Mouse (Mus musculus) retina, postnatal 7 days (tissue): ENCODE measurements around the gene Ttc34.

Source experiments
- DNase-seq: peaks from one replicate; pipeline ENCODE4 v3.0.0-alpha.2; 2012; ENCODE audit warnings: low read depth, low spot score

Gene Ttc34

DNA sequence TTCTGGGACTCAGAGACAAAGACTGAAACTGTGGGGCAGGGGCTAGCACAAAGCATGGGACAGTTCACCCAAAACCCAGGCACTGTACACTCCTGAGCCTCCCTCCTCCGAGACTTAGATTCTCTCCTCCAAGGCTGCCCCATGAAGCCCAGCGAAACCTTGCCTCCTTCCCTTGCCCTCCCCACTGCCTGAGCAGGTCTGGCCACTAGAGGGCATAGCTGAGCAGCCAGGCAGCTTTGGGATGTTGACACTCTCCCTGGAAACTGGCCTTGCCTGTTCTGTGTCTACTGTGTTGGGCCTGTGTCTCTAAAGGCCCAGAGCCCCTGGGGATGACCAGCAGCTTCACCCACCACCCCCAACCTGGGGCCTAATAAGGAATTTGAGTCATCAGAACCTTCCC, at the start of gene Ttc34:
Ttc34 (plus strand) TSS at position 290 of the 400 bp plus-strand sequence.
- no peak for DNase-seq

DNA sequence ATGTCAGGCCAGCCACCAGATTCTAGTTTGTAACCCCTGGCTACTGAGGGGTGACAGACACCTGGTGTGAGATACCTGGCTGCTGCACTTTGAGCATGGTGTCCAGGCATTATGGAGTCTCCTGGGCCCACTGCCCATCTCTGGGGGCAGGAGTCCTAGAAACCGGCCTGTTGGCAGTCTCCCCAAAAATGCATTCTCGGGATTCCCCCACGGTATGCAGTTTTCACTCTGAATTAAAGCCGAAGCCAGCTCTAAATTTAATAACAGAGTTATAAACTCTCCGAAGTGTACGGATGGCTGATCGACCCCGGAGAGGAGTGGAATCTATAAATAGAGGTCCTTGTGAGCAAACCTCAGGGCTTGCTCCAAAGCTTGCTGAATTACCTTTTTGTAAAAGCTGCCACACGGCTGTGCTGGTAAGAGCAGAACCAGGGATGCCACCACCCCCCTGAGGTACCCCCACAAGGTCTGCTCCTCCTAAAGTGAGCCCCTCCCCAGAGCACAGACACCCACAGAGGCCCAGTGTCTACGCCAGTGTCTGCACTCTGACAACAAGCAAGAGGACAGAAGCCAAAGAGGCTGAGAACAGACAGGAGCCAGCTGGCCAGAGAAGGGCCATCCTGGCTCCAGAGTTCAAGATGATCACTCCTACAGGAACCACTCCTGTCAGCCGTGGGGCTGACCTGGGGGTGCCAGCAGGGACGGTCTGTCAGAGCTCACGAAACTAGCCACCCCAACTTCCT, 49.1 kb upstream of the Ttc34 start:
- no peak for DNase-seq

DNA sequence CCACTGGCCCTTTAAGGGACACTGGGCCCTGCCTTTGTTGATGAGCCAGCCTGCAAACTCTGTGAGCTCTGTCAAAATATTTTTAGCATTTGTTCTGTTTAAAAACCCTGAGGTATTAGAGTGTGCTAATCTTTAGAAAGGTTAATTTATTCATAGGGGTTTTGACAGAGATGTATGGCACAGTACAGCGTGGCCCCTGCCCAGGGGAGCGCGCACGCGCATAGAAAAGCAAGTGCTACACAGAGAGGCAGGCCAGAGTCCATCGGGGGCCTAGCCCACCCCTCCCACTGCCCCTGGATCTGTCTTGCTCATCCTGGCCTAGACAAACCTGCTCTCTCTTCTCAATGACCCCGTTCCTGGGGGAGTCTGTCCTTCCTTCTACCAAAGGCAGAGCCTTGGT, 45.4 kb upstream of the Ttc34 start:
- DNase-seq, result no peak

DNA sequence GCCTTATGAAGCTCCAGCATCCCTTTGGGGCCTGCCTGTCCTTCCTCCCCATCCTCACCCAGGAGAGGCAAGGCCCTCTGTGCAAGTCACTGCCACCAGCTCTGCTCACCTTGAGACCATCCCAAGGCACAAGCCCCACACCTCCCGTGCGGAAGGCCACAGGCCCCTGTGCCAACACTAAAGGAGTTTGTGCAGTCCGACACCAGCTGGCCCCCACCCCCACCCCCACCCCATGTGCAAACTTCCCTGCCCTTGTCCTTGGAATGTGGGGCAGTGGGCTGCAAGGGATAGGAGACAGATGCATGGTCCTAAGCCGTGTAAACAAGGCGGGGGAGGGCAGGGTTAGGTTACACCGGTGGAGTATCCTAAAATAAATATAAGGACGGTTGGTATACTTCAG, 43.8 kb upstream of the Ttc34 start:
- DNase-seq, result no peak

DNA sequence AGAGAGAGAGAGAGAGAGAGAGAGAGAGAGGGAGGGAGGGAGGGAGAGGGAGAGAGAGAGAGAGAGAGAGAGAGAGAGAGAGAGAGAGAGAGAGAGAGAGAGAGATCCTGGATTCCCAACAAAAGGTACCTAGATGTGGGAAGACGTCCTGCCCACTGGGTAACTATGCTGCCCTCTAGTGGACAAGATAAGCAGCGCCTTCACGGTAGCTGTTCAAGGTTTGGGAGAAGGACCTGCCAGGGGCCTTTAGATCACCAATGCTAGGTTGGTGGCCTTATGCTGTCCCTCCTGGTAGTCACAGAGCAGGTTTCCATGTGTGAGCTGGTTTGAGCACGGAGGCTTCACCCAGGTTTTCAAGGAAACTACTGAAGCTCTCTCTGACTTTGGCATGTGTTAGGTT, 39.4 kb upstream of the Ttc34 start:
- DNase-seq, result peak; percentile 46

DNA sequence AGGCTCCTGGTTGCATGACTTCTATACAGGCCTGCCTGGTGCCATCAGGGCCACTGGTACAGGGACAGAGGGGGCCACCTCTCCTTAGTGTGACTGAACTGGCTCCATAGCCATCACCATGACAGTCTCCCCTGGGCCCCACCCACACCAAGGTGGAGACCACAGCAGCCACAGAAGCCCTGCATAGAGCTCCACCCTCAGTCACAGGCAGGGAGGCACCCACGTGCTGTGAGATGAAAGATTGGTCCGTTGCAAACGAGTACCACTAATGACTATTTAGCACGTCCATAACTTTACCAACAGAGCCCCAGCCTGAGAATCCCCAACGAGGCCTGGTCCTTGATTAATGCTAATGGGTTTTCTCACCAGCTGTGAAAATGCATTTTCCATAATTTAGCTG, 36.7 kb upstream of the Ttc34 start:
- no peak for DNase-seq

DNA sequence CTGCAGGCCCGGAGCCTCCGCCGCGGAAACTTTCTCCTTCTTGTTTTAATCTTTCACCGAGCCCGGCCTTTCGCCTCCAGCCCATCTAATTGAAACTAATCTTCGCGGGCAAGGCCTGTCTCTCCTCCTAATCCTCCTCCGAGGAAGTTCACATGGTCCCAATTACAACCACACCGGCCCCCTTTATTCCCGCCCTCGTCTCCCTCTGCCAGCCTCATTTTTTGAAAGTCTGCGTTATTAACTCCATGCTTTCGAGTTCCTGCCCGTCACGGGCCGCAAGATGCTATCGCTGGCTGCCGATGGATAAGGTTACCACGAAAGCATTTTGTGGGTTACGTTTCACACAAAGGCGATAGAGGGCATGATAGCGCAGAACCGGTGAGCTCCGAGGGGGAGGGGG, 35.0 kb upstream of the Ttc34 start:
- DNase-seq, result no peak

DNA sequence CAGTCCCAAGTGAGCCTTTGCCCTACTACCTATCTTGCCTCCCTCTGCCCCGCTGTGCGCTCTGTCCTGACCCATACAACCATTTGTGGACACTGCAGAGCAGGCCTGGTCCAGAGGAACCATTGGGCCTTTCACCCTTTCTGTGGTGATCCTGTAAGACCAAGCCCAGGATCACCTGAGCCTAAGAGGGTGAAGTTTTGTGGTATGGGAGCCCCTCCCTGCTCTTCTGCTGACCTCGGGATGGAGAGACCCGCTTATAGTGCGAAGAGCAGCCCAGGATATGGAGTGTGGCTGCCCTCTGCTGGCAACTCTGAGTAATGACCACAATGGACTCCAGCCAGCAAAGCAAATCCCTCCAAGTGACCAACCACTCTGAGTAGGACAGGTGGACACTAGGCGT, 11.6 kb upstream of the Ttc34 start:
- peak; percentile 69 for DNase-seq

DNA sequence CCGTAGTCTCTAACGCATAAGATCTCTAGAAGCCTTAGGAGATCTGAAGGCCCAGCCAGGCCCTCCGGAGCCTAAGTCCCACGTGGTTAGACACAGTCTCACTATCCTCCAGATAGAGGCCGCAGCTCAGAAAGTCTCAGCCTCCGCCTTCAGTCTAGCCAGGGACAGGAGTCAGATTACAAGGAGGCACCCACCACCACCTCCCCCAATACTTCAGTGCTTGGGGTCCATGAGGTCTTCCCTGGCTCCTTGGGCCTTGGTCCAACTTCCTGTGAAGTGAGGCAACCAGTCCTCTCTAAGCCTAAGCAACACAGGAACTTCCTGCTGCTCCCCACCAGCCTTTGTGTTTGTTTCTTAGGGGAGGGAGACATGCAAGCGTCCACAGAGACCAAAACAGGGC, 11.0 kb upstream of the Ttc34 start:
- no peak for DNase-seq

DNA sequence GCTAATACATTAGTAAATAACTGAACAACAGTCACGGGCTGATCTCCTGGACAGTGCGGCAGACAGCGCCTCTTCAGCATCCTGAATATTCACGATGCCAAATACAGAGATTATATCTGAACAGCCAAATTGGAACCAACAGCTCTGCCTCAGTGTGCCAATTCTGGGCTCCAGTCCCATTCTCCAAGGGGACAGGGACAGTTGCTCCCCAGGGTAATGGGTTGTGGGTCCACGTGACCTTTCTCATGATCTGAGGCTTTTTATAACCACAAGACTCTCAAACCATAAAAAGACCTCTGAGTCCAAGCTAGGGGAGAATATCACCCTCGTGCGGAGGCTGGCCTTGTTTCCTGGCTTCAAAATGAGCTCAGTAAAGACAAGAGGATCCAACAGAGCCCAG, 10.1 kb upstream of the Ttc34 start:
- DNase-seq, result no peak

DNA sequence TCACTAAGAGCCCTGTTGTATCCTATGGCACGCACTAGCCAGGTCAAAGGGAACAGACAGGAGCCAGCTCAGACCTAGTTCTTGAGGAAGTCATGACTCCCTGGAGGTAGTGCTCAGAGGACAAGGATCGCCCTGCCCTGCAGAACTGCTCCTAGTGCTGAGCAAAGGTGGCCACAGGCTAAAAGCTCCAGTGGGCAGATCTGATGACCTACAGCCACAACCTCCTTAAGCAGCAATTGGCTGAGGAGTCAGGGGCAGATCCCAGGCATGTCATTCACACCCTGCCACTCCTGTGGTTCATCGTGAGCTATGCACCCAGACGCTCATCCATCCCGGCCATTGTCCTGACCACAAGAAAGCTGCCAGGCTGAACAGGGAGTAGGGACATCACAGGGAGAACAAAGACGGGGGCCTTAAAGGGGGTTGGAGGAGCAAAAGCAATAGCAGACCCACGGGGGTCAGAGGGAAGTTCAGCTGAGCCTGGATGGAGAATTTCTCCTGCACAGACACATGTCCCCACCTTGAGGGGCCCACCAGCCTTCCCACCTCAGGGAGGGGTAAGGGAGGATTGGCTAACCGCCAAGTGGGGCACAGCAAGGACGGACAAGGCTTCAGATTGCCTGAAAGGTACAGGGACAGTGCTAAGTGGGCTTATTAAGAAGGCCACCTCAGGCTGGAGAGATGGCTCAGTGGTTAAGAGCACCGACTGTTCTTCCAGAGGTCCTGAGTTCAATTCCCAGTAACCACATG, 9.2 kb upstream of the Ttc34 start:
- no peak for DNase-seq

DNA sequence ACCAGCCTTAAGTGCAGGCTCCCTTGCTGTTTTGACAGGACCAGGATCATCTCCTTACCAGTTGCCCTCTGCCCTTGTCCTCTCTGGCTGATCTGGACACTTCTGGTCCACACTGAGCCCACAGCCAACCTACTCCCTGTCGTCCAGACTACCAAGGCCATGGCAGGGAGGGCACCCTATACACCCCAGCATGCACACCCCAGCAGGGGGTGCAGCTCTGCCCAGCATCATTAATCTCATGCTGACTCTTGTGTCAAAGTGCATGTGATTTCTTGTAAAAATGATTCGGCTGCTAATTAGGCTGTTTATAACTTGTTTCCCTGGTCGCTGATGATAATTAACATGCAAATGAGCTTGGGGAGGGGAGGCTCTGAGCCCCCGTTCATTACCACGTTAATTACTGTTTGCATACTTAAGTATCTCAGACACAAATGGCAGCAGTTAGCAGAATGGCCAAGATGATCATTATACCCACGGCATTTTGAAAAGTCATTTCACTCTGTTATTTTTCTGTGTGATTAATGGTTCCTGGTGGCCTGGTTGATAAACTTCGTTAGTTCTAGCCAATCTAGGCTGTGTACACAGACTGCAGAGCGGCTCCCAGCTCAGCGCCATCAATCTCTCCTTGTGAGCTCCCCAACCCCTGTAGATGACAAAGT, 5.2 kb upstream of the Ttc34 start:
- no peak for DNase-seq

DNA sequence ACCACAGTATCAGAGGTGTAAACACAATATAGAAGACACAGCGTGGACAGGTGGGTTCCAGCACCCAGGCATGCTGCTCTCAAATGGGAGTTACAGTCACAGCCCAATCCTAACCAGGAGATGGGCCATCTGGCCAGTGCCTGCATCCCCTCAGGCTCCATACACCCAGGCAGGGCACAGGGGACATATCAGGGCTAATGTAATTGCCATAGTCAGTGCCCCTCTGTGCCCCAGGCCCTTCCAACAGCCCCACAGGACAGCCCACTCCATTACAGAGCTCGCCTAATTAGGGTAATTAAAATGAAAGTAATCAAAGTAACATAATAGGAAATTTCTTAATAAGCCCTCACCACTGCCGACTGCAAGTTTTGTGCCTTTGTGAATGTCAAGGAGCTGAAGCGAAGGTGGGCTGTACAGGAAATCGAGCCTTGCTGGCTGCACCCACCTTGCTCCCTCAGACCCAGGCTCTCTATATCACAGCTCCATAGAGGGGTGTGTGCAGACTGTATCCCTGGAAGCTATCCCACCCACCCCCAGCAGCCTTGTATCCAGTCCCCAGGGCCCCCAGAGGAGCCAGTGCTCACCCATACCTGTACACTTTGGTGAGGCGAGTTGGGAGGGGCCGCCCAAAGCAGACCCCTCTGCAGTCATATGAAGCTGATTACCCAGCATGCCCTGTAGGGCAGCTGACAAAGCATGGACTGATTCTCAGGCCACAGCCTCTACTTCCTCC, 910 bp upstream of the Ttc34 start:
- DNase-seq, result no peak

DNA sequence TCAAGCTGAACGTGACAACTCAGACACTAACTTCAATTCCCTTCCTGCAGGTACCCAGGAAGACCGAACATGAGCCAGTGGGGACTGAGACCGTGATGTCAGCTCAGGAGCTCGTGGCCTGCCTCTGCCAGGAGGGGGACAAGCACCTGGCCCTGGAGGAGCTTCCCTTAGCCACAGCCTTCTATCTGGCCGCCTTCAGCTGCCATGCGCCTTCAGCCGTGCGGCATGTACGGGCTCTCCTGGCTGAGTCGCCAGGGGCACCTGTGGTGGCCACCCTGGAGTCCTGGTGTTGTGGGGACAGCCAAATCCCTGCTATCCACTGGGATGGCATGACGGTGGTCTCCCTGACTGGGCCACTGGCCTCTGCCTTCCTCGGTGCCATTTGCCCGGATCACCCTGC, 1.5 kb downstream of the Ttc34 start:
- DNase-seq, result no peak

DNA sequence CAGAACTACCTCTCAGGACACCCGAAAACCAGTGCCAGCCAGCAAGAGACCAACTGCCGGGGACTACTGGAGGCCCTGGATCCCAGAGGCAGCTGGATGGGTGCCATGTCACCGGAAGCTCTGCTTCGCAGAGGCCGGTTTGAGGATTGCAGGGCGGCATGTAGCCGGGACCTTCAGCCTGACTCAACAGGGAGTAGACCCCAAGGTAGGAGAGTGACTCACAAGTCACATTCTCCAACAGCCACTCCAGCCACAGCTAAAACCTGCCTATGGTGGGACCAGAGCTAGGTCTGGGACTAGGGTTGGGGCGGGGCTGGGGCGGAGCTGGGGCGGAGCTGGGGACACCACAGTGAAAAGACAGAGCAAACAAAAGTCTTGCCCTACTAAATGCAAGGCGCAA, 2.1 kb downstream of the Ttc34 start:
- DNase-seq, result no peak

DNA sequence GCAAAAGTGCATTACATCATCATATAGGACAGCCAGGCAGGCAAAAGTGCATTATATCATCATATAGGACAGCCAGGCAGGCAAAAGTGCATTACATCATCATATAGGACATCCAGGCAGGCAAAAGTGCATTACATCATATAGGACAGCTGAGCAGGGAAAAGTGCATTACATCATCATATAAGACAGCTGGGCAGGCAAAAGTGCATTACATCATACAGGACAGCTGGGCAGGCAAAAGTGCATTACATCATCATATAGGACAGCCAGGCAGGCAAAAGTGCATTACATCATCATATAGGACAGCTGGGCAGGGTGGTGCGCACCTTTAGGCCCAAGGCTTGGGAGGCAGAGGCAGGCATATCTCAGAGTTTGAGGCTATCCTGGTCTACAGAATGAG, 15.4 kb downstream of the Ttc34 start:
- DNase-seq, result no peak

DNA sequence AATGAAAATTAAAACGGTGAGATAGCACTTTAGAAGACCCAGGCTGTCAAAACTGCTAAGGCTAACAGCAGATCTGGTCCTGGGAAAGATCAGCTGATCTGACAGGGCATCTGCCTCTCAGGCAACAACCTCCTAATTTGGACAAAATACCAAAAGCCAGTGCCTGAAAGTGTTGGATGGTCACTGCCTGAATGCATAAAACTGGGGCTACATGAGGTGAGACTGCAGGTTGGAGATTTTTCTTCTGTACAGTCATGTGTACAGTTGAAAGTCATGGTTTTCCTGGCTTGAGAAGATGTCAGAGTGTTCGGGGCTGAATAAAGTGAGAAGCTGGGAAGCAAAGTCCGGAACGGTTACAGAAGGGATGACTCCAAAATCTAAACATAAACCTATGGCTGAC, 16.6 kb downstream of the Ttc34 start:
- no peak for DNase-seq

DNA sequence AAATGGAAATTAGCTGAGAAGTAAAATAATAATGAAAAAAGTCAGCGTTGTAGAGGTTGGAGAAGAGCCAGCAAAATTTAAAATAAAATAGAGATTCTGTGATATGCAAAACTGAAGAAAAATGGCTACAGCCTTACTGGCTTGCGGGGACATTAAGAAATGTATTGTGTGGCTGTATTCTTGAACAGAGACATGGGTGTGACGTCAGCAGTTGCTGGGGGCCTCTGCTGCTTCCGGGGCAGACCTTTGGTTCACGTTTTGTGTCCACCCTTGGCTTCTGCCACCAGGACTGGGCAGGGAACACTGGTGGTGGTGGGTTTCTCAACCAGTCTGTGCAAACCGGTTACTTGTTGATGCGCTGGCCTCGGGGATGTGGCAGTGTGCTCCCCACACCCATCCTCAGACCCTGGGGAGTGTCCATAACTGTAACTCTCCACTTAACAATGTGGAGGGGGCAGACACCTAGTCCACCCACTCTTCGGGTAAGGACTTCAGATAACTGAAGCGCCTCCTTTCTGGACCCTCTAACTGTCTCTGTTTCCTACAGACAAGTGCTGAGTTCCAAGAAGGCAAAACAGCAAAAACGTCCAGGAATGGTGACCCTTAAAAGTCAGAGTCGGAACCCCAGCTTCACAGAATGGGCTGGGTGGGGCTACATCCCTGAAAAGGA, 17.6 kb downstream of the Ttc34 start:
- DNase-seq, result no peak

DNA sequence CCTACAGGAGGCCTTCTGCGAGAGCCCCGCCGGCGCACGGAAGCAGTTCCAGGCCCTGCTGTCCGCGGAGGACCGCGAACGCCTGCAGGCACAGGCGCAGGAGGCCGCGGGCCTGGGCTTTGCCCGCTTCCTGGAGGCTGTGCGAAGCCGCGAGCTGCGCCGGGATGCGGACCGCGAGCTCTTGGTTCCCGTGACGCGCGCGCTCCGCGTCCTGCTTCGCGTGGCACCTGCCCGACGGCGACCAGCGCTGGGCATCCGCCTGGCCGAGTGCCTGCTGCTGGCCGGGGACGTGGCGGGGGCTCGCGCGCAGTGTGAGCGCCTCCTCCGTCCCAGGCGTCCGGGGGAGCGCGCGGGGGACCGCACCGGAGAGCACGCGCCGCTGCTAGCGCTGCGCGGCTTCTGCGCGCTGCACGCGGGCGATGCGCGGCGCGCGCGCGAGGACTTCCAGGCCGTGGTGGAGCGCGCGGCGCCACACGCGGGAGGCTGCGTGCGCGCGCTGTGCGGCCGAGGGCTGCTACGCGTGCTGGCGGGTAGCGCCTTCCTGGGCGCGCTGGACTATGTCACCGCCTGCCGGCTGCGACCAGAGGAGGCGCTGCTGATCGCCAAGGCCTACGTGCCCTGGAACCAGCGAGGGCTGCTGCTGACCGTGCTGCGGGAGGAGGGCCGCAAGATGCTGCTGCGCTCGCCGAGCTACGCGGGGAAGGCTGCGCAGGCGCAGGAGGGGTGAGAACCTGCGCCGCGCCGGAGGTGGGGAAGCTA, 18.6 kb downstream of the Ttc34 start:
- DNase-seq, result peak; percentile 88

DNA sequence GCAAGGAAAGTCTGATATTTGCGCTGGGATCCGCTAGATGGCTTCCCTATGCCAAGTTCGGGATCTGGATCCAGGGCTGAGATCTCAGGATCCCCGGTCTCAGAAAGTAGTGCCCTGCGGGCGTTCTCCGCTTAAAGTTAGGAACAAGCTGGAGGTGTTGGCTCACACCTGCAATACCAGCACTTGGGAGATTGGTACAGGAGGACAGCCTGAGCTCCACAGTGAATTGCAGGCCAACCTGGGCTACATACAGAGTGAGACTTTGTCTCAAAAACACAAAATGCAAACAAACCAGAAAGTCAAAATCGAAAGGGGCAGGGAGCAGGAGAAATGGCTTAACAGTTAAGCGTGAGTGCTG, 19.2 kb downstream of the Ttc34 start:
- no peak for DNase-seq

DNA sequence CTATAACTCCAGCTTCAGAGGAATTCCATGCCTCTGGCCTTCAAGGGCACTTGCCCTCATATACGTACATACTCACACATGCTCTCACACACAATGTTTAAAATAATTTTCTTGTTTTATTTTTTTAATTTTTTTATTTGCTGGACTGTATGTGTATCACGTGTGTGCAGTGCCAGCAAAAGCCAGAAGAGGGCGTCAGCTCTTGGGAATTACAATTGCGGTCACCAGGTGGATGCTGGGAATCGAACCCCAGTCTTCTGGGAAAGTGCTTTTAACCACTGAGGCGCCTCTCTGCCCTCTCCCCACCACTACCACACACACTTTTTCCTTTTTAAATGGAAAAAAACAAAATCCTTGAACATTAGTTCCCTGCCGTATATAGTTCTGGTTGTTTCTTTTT, 19.6 kb downstream of the Ttc34 start:
- DNase-seq, result no peak
